Mouse (Mus musculus): ENCODE results near the gene Aco2.

Aco2 gene

DNA sequence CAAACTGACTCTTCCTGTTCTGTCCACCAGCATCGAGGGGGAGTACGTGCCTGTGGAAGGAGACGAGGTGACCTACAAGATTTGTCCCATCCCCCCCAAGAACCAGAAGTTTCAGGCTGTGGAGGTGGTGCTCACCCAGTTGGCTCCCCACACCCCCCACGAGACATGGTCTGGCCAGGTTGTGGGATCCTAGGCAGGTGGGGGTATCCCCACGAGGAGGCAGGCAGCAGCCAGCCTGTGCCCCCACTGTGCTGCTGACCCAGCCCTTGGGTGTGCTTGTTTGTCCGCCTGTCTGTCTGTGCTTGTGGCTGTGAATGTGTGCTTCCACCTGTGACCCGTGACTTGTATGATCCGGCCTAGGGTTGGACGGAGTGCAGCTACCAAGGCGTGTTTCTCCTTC lies 77.0 kb downstream of the Aco2 start:
- in situ Hi-C loops (cut with MseI, MboI), result no loop called here

GRCm38 (mm10) chr15:81949476-81950131 lies 77.5 kb downstream of the Aco2 start:
- in situ Hi-C loops (cut with MseI, MboI), result loop anchor here (5.0 kb wide), 1 partner anchor 38 kb away; the partner anchor contains the start of gene Xrcc6 (in 2 of the 2)

GRCm38 (mm10) chr15:81950716-81951115 lies 78.6 kb downstream of the Aco2 start:
- in situ Hi-C loops (cut with MseI, MboI), result loop anchor here (5.0 kb wide), 1 partner anchor 37 kb away; the partner anchor contains the start of gene Xrcc6 (in 2 of the 2)

DNA sequence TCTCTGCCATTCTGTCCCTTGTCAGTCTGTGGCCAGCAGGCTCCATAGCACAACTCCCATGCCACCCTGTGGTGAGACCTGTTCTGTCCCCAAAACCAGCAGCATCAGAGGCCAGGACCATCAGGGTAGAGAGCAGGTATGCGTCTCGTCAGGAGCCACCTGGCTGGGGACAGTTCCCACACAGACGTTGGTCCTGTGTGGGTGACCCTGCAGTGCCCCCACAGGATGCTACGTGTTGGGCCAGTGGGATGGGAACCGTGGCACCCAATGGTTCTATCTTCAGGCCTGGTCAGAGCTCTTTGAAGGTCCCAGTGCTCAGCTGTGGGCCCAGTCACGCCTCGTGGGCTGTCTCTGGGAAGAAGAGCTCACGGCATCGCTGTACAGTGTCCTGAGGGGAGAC lies 79.0 kb downstream of the Aco2 start:
- in situ Hi-C loops (cut with MseI, MboI), result loop anchor here (5.0 kb wide), 1 partner anchor 36 kb away; the partner anchor contains the start of gene Xrcc6 (in 2 of the 2)

DNA sequence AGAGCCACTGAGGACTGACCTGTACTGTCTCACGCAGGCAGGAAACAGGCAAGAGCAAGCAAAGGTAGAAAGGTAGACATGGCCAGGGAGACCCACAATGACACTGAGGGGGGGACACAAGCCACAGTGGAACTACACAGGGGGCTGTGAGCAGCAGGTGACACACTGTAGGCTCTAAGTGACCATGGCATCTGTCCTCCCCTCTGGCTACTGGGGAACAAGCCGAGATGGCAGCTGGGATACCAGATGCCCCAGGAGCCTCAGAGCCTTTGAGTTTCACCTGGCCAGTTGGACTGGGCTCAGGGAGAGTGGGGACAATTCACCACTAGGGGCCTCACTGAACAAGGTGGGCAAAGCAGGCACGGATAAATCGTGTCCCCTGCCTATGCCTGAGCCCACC lies 80.2 kb downstream of the Aco2 start:
- in situ Hi-C loops (cut with MseI, MboI), result loop anchor here (5.0 kb wide), 1 partner anchor 35 kb away; the partner anchor contains the start of gene Xrcc6 (in 2 of the 2)

DNA sequence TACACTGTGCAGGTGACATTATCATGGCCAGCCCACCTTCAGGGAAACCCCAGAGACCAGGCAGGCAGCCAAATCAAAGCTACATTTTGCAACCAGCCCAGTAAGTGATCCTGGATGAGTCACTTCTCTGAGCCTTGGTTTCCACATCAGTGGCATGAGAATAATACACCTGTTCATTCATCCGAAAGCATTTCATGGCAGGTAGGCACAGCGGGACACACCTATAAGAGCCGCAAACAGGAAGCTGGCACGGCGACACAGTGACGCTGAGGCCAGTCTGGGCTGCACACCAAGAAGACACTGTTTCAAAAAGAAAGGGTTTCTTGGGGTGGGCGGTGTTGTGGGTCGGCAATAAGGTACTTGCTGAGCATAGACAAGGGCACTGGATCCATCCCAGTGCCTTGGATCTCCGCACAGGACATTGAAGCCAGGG lies 82.1 kb downstream of the Aco2 start:
- in situ Hi-C loops (cut with MseI, MboI), result loop anchor here (5.0 kb wide), 1 partner anchor 33 kb away; the partner anchor contains the start of gene Xrcc6 (in 2 of the 2)

DNA sequence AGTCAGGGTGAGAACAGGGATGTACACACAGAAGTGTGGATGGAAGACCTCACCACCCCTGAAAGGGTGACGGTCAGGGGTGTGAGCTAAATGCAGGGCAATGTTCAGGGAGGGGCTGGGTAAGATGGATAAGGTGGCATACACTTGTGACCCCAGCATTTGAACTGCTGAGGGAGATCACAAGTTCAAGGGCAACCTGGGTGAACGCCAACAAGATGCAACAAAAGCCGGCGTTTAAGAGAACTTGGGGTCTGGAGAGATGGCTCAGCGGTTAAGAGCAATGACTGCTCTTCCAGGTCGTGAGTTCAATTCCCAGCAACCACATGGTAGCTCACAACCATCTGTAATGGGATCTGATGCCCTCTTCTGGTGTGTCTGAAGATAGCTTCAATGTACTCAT lies 82.6 kb downstream of the Aco2 start:
- in situ Hi-C loops (cut with MseI, MboI), result loop anchor here (5.0 kb wide), 1 partner anchor 33 kb away; the partner anchor contains the start of gene Xrcc6 (in 2 of the 2)

DNA sequence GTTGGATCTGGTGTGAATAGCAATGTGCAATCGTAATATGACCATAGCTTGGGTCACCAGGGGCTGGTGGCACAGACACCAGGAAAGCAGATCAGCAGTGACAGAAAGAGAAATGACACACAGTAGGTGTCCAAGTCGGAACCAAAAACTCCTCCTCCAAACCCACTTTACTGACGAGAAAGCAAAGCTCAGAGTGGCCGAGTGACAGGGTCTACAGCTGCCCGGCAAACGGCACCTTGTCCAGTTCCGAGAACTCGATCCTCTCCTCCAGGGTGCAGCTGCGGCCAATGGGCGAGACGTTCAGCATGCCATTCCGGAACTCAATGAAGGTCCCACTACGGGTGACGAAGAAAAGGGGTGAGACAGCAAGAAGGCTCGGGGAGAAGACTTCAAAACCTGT lies 83.3 kb downstream of the Aco2 start:
- in situ Hi-C loops (cut with MseI, MboI), result no loop called here

DNA sequence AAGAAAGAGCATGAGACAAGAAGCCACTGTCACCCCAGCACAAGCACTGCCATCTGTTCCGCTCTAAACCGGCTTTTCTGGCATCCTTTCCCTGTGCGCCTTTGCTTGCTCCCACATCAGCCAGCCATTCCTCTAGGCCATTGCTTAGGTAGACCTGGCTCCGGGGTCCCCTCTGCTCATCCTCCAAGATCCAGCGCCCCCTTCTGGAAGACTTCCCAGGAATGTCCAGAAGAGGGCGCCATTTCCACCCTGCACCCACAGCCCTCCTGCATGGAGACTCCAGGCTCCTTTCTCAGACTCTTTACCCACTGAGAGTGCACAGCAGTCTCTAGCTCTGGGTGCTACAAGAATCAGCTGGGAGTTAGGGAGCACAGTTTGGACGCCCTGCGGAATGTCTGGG lies 84.3 kb downstream of the Aco2 start:
- in situ Hi-C loops (cut with MseI, MboI), result no loop called here

DNA sequence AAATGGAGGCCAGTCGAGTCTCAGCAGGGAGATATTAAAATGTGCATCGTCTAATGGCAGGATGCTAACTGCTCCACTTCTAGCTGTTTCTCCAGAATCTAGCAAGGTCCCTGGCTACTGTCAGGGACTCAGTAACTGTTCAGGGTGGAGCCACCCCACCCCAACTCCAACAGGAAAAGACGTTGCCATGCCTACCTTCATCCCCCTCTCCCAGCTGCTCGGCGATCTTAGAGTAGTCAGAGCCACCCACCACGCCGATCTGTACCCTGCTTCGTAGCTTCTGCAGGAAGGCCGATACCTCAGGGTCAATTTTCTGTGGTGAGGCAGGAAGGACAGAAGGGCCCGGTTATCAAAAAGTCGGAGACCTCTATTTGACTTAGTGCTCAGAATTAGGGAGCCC lies 85.5 kb downstream of the Aco2 start:
- in situ Hi-C loops (cut with MseI, MboI), result no loop called here

- in situ Hi-C loops (cut with MseI, MboI), result no loop called here
Measured at GRCm38 (mm10) chr15:81958906-81959305, 86.8 kb downstream of the Aco2 start.

DNA sequence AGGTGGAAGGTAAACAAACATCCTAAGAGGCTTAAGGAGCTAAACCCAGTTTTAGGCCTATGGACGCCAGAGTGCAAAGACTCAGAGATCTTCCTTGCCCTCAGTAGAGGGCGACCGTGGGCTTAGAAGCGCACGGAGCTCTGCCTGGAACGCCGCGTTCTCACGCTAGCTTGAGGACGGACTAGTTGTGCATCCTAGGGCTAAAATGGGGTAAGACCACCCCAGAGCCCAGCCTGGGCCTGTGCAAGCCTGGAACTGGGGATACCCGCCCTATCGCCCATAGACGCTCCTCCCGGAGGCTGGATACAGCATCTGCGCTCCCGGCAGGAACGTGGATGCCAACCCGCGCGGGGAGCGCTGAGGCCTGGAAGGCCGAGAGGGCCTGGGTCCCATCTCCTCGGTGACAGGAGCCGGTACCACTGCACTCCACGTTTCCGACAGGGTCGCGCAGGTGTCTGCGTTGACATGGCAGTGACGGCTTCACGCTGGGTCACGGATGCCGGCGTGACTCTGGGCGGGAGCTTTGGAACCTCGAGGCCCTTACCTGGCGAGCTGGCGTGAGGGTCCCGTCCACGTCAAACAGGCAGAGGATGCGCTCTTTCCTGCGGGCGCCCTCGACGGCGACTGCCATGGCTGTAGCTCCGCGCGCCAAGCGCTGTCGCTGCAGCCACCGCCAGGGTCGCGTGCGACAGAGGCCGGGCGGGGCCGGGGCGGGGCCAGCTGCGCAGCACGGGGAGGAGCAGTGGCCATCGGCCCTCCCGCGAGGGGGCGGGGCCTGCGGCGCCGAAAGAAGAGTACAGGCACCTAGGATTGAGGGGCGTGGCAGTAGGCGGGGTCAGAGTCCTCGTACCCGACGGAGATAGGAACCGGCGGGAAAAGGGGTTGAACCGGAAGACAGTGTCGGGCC lies 88.3 kb downstream of the Aco2 start, which contains the start of gene Pmm1:
Gene Pmm1 (minus strand): TSS at position 760 of the 907 bp plus-strand sequence.
- in situ Hi-C loops (cut with MseI, MboI), result no loop called here

DNA sequence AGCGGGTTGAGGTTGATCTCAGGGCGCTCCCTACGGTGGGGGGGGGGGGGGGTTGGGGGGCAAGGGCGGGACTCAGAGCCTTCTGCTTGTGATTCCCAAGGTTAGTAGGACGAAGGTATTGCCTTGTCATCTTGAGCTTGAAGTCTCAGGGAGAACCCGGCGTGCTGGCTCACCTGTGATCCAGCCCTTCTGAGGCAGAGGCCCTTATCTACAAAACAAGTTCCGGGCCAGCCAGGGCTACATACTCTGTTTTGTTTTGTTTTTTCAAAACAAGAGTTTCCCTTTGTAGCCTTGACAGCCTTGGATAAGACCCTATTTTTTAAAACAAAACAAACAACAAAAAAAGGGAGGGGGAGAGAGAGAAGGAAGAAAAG lies 89.0 kb downstream of the Aco2 start:
- in situ Hi-C loops (cut with MseI, MboI), result no loop called here

GRCm38 (mm10) chr15:81964262-81964661 lies 92.2 kb downstream of the Aco2 start:
- in situ Hi-C loops (cut with MseI, MboI), result no loop called here
